Mouse (Mus musculus) large intestine, adult 2 months (tissue): ENCODE measurements around the gene Cox19. TPM values are rescaled to one million over a fixed set of nuclear protein-coding genes. Genes with fewer than 3 reads are reported as not detected.

Experiments used
- DNase-seq: peaks from one replicate; pipeline ENCODE4 v3.0.0-alpha.2; 2012; ENCODE audit warnings: low read depth, low spot score
- WGBS: fragments of 180-500 bp; shearing (Covaris S2); methylation state at CpG from one replicate; pipeline ENCODE4 v1.1.7; 2018; 5-methylcytosine and 5-hydroxymethylcytosine counted together
- polyA plus RNA-seq: library from polyadenylated mRNA; depleted of rRNA; stranded (reverse); fragments of >200 nt; gene quantifications from 2 replicates; pipeline ENCODE4 v1.2.3, GENCODE M21; 2012

The Cox19 gene
- polyA plus RNA-seq, 1 experiment, result 98.4 TPM

DNA sequence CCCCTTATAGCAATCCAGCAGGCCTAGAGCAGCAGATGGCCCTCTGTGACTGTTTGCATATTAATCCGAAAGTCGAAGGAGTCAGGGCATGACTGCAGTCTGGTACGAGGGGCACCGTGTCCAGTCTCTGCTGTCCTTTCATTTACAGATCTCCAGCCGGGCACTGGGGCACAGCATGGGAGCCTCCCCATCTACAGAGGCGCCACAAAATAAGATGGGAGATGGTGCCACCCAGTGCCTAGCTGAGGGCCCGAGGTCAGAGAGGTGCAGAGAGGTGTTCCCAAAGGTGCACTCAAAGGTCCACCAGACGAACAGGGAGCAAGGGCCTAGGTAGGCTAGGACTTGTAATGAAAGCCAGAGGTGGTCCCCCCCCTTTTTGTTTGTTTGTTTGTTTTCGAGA, 32.0 kb upstream of the Cox19 start:
- 86% methylated on average over 9 of the region's 9 CpGs for WGBS
- no peak for DNase-seq

DNA sequence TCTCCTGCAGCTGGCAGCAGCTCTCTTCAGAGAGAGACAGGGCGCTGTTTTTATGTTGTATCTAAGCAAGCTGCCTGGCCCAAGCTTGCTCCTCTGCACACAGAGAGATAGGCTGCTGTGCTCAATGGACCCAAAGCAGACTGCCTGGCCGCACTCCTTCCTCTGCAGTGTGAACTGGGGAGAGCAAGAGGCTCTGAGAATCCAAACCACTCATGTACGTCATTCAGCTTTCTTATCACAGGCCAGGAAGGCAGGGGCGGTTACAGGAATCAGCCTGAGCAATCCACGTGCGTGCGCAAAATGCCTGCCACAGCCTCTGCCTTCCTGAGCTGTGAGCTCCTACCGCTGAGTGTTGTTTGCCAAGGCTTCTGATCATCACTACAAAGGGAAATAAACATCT, 31.5 kb upstream of the Cox19 start:
- no peak for DNase-seq
- 64% methylated on average over 8 of the region's 8 CpGs for whole genome bisulfite sequencing

DNA sequence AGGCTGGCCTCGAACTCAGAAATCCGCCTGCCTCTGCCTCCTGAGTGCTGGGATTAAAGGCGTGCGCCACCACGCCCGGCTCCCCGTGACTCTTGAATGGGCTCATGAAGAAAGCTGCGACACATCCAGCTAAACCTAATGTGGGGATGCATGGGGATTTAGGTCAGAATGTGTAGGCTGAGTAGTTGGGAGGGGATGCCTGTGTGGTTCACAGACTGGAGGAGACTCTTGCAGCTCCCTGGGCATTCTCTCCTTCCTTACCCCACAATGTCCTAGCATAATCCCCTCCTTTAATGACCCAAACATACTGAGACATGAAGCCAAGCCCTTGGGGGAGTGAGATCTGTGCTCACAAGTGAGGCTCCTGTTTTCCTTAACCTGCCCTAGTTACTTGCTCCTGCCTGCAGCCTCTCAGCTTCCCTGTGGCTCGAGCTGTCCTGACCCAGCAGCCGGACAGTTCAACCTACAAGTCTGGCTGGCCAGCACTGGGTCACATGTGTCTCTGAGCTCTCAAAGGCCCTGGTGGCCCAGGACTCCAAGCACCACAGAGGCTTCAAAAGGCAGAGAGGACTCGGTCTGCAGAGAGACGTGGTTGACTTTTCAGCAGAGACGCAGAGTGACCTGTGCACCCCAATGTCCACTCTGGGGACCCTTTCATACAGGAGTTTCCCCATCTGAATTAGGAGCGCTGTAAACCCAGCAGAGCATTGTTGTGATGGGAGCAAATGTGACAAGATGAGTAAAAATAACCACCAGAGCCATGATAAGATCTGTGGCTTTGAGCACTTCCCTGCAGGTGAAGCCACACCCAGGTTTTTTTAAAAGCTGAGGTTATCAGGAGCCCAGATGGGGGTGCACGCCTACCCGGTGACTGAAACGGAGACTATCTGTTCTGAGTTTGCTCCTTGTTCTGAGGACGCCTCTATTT, 30.6 kb upstream of the Cox19 start:
- WGBS, result 63% methylated on average over 18 of the region's 18 CpGs
- DNase-seq, result no peak

DNA sequence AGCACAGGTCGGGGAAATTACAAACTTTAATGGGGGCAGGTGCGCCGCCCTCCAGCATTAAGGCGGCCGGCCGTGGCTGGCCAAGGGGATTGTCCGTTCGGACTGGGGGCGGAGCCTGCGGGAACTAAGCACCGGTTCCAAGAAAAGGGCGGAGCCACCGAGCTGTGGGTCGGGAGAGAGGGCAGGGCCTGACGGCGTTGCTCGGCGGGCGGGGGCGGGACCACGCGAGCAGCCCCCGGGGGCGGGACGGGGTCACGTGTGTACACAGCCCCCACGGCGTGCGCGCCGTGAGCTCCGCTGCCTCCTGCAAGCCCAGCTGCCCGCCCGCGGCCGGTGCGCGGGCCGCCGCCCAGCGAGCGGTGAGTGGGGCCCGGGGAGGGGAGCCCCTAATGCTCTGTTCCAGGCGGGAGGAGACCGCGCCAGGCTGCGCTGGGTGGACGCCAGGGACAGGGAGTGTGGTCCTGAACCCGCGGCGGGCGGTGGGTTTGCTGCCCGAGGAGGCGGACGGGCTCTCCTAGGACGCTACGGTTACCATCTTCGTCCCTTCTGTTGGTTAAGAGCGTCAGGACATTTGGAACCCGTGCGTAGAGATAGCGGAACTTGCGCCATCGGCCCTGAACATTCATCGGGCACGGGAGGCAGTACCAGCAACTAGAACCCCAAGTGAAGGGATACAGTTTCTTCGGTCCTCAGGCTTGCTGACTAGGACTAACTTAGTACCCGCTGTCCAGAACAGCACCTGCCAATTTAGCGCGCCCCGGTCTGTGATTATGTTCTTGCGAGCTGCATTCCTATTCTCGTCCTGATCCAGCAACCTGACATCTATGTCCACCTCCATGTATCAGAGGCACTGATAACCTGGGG, 29.4 kb upstream of the Cox19 start:
- WGBS, result 3% methylated on average over 73 of the region's 73 CpGs
- peak; percentile 76 for DNase-seq

DNA sequence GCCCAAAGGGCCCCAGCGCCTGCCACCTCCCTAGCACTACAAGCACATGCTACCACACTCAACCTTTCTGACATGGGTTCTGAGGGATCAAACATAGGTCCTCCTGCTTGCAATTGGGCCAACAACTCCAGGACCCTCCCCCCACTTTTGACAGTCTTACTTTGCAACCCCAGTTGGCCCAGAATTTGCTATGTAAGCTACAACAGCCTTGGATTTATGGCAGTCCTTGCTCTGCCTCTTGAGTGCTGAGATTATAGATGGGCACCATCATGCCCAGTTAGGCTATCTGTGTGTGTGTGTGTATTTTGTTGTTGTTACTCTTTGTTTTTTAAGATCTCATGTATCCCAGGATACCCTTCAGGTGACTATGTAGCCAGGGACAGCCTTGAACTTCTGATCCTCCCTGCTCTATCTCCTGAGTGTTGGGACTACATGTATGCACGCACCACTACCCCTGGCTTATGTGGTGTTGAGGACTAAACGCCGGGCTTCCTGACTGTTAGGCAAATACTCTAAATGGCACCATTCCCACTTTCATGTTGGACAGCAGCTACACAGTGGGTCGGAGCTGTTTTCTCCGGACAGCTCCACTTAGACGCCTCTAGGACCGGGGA, 28.7 kb upstream of the Cox19 start:
- 13% methylated on average over 8 of the region's 8 CpGs for WGBS
- no peak for DNase-seq

DNA sequence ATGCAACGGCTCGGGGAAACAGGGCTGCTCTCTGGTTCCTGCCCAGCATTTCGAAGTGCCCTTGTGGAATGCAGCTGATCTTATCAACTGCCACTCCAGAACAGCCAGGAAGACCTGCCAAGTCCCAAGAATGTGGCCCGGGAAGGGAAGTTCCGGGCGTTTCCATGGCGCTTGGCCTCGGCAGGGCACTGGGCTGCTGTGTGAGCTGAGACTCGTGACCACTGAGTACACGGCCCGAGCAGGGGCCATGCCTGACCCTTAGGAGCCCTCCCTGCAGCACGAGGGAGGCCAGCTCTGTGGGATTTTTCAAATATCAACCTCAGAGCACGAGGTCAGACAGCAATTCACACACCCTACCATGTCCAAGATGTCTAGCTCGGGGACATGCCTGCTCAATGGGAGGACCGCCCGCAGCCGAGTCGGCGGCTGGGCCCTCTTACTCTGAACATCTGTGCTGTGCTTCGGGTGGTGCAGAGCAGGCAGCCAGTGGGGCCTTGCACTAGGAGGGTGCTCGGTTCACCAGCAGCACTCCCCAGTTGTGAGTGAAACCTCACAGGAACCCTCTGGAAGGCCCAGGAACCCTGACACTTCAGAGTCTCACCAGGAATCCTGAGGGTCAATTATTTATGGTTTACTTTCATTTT, 27.9 kb upstream of the Cox19 start:
- DNase-seq, result no peak
- 23% methylated on average over 21 of the region's 21 CpGs for WGBS

DNA sequence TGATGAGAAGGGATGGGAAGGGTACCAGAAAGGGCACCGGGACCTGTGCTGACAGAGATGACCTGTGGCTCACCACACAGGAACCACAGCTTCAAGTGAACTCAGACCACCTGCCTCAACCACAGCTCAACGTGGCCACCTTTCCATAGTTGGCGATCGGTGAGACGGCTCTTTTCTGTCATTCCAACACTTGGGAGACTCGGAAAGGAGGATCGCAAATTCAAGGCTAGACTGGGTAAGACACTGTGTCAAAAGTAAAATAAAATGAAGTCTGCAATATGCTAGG, 27.0 kb upstream of the Cox19 start:
- no peak for DNase-seq
- 87% methylated on average over 7 of the region's 7 CpGs for WGBS

DNA sequence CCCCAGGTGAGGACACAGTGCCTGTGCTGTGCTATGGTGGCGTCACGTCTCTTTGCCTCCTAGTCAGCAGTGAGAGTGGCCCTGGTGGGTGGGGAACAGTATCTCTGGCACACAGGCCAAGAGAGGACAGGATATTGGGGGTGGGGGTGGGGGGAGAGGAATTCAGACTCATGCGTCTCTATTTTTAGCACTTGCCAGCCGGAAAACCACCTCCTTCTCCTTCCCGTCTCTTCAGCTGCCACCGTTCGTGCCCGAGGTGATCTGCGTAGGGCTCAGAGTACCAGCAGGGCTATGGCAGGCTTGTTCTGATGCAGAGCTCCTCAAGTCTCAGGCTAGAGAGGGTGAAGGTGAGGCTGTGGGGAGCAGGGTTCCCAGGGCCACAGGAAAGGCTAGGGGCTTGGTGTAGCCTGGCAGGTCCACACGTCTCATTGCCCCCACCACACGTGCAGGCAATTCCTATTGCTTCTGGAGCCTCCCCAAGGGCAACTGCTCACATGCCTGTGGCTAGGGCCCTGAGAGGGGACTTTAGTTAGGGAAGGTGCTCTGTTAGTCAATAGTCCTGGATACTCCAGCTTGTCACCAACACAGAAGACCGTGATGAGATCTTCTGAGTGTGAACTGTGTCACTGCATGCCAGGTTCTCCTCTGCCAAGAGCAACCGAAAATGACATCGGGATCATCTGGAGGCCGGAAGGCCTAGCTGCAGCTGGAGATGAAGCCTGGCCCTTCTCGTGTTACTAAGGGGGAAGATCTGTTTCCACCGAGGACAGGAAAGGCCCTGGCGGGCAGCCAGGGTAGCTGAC, 26.5 kb upstream of the Cox19 start, which contains the start of gene Gpr146:
Gpr146 (plus strand) TSS at position 230 of the 803 bp plus-strand sequence.
- 68% methylated on average over 18 of the region's 18 CpGs for WGBS

DNA sequence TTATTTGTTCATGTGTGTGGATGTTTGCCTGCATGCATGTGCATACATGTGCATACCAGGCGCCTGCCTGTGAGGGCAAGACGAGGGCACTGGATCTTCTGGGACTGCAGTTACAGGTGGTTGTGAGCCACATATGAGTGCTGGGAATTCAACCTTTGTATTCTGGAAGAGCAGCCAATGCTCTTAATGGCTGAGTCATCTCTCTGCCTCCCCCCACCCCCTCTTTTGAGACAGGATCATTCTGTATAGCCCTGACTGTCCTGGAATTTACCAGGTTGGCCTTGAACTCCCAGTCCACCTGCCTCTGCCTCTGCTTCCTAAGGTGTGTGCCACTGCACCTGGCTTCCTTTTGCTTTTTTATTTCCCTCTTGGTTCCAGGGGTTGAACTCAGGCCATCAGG, 23.6 kb upstream of the Cox19 start:
- no peak for DNase-seq
- WGBS, result 56% methylated on average over 2 of the region's 2 CpGs

More for the DNA sequence above, 26.5 kb upstream of the Cox19 start, which contains the start of gene Gpr146:
- no peak for DNase-seq

DNA sequence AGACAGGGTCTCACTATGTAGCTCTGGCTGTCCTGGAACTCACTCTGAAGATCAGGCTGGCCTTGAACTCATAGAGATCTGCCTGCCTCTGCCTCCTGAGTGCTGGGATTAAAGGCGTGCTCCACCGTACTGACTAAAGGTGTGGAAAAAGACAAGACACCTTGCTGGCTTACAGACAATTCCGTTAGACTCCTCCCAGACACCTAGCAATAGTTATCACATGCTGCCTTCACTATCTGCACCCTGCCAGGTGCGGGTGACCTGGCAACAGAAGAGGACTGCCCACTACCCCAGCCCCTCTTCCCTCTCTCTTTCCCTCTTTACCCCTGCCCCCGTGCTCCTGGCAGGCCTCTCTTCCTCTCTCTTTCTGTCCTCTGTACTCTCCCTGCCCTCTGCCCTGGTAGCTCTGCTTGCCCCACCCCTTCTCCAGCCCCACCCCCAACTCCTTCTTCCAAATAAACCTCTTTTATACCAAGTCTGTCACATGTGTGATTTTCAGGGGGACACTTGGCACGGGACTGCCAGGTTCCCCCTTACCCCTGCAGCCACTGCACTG, 22.7 kb upstream of the Cox19 start:
- 36% methylated on average over 6 of the region's 6 CpGs for WGBS
- no peak for DNase-seq

DNA sequence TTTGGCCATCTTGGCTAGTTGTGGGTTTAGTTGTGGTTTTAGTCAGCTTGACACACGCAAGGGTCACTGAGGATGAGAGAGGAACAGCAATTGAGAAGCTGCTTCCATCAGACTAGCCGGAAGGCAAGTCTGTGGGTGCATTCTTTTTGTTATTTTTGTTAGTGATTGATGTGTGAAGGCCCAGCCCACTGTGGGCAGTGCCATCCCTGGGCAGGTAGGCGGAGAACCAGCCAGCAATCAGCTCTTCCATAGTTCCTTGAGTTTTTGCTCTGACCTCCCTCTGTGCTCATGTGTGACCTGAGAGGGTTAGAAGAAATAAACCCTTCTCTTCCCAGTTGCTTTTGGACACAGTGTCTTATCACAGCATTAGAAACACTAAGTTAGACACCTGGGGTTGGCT, 21.9 kb upstream of the Cox19 start:
- no peak for DNase-seq
- WGBS, result 79% methylated on average over 3 of the region's 3 CpGs

DNA sequence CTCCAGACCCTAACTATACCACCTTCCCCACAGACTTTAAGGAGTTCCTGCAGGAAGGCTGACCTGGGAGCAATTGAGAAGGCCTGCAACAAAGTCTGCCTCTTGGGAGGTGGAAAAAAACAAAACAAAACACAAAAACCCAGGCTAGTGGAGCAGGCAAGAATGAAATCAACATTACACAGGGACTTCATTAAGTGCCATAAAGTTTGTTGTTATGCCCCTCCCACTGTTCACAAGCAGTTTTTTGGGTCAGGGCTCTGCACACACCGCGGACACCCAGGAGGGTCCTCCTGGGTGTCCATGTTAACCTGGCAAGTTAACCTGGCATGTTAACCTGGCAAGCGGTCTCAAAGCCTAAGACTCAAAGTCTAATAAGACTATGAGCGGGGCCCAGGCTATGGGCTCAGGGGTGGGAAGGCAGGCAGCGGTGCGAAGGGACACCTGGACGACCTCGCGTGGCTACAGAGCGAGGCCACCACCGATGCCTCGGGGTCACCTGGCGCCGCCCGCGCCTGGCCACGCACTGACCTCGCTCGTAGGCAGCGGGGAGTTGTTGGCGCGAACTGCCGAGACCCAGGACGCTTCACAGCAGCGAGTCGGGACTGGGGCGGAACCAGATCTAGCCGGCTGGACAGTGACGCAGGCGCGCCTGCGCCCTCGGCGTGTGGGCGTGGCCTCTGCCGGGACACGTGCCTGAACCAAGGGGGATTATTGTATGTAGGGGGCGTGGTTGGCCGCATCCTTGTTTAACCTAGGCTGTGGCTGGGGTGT, 20.6 kb upstream of the Cox19 start:
- peak; percentile 70 for DNase-seq
- WGBS, result under 1% methylated on average over 39 of the region's 39 CpGs

DNA sequence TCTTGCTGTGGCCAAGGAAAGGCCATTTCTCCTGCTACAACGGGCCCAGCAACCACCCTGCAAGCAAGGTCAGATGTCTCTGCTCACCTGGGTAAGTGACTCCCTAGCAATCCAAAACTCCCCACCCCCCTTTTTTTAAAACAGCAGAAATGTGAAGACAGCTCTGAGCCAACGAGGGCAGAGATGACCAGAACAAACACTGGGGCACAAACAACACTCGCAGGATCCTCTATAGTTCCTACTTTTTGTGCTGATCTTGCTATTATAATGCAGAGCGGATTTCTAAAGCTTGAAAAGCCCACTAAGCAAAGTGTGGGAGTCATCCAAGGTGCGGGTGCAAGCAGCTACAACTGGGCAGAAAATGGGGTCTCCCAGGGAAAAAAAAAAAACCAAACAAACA, 19.9 kb upstream of the Cox19 start:
- no peak for DNase-seq

DNA sequence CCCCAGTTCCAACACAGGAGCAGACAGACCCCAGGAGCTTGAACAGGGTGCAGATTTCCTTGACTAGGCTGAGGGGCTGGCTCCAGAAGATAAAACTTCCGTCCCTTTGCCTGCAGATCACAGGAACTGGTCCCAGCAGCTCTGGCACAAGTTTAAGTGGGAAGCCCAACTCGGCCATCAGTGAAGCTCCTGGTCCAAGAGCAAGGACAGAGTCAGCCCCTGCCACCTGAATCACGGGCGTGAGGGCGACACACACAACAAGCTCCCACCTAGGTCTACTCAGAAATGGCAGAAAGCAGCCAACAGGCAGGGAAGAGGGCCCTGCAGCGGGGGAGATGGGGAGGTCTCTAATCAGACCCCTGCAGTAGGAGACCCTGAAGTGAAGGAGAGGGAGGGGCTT, 19.1 kb upstream of the Cox19 start:
- WGBS, result 86% methylated on average over 6 of the region's 6 CpGs

More for the DNA sequence above, 19.9 kb upstream of the Cox19 start:
- 85% methylated on average over 5 of the region's 5 CpGs for WGBS

DNA sequence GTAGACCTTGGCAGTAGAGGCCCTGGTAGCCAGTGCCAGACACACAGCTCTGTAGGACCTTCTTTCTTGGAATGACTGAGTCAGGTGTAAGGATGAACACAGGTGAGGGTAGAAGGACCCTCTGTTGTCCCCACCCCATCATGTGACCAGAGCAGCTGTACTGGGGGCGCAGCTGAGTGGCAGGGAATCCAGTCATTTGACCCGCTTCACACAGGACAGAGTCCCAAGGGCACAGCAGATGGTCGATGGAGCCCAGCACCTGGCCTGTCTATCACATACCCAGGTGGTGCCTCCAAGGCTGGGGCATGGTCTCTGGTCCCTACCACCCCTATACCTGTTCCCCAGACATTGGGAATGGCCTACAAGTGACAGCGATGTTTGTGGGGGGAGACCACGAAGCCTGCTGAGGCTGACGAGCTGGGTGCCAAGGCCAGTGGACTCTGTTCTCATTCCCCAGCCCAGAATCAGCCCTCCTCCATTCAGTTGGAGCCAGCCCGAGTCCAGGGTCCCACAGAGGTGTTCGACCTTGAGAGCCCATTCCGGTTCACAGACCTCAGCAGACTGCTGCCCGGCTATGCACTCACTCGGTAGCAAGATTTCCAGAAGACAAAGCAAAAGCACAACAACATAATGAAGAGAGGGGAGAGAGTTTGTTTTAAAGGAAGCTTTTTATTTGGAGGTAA, 17.6 kb upstream of the Cox19 start:
- 83% methylated on average over 11 of the region's 11 CpGs for WGBS
- no peak for DNase-seq

More for the DNA sequence above, 19.1 kb upstream of the Cox19 start:
- DNase-seq, result no peak

DNA sequence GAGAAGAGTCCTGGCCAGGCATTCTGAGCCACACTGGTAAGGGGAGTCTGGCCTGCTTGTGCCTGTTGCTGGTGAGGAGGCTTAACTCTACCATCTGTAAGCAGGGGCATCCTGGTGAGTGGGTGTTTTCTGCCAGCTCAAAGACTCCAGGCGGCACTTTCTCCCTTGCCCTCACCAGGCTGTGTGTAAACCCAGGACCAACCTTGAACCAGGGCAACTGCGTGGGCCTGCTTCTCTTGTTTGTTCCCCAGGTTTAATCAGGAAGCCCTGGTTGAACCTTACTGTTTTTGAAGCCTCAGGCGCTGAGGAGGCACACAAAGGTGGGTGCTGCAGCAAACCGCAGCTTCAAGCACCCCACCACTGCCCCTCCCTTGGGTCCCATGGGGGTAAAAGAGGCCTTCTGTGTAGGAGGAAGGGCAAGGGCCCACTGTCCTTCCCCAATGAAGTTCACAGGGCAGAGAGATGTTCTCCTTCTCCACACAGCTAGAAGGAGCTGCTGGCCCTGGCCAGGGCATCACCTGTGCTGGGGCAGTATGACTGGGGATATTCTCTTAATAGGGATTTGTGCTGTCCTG, 16.8 kb upstream of the Cox19 start:
- 84% methylated on average over 4 of the region's 4 CpGs for WGBS
- DNase-seq, result no peak

DNA sequence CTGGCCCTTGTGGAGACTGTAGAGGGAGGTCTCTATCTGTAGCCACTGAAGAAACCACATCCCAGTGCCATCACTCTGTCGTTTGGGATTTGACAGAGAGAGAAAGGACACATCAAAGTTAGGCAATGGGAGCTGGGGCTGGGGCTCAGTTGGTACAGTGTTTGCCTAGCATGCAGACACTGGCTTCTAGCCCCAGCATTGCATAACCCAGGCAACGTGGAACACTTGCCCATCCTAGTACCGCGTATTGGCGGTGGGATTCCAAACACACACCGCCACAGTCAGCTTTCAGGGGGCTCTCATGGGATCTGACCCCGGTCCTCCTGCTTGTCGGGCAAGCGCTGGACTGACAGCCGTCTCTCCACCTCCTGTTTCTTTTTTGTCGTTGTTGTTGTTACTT, 15.3 kb upstream of the Cox19 start:
- DNase-seq, result no peak
- WGBS, result 77% methylated on average over 11 of the region's 11 CpGs
